Mouse (Mus musculus): Measurements from ENCODE around the gene App.

App gene

DNA sequence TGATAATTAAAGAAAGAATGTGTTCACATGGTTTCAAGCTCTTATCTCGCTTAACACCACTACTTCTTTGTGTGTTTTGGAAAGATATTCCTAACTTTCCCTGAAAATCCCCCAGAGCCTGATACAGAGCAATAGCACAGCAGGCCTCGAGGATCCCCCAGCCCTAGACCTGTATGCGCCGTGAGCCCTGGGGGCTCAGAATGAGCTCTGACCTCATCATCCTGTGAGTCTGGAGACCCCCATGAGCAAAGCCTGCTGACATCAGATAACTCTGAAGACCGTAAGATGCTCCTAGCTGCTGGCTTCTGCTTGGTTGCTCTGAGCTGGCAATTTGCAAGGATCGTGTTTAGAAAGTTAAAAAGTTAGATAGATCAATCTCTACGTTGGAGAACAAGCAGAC lies 155.7 kb downstream of the App start:
- no peak for DNase-seq

DNA sequence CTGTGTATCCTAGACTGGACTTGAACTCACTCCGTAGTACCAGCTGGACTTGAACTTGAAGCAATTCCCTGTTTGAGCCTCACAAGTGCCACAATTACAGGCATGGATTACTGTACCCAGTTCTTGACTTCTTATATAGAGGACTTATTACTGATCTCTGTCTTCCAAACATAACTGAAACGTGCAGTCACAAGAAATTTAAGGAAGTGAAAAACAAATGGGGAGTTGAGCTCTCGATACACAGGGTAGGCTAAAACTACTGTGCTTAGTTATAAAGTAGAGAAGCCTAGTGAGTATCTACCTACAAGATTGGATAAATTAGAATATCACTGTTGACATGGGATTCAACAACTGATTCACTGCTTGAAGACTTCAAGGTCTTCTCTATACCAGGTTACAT lies 160.9 kb downstream of the App start:
- no peak for DNase-seq

DNA sequence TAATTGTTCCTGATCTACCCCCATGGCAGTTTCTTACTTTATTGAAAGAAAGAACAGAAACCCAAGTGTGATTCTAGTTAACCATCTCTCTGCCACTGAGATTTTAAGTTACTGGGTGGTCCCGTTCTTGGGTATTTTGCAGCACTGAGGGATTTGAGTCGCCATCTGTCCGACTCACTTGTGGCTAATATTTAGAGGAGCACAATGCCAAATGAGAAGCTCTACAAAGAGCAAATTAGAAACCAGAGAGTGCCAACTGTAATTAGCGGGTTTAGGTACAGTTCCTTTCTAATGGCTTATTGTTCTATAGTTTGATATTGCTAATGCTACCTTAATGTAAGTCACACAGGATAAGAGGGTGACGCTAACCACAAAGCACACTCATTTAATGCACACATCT lies 161.4 kb downstream of the App start:
- no peak for DNase-seq

DNA sequence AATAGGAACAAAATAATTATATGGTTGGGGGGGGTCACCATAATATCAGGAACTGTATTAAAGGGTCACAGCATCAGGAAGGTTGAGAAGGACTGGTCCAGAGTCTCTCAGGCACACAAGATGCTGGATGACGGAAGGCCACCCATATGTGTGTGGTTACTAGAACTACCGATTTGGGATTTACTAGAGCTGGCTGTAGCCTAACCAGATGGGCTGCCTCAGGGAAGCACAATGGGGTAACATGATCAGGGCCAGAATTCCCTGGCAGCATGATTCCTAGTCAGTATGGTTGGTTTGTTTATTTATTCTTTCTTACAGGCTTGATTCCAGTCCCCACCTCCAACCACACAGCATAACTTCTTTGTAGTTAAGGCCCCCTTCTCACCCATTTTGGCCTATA lies 162.9 kb downstream of the App start:
- DNase-seq, result no peak

DNA sequence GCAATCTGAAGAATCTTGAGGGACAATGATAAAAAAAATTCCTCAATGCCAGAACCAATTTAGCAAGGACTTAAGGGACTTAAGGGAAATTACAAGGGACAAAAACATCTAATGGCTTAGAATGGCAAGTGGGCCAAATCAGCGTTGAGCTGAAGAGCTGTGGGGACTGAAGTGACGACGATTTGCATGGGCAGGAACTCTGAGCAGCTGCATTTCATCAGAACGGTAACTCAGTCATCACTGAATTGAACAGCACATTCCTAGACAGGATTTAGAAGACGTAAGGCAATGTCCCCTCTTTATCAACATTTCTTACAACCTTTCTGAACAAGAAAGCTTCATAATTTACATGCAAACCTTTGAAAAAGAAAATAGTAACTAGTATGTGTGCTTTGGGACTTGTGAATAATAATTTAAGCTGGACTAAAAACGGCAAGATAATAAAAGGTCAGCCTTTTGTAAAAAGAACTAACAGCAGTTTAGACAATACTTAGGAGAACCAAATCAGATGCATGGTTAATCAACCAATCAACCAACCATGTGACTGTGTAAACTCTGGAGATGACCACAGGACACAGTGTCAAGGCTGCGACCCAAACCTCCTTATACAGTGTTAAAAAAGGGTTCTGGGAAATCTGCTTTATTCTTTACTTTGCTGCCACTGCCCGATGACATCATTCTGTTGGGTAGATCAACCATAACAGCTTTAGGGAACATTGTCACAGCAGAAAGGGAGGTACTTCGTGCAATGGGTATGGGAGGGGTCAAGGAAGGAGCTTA lies 164.5 kb downstream of the App start:
- DNase-seq, result no peak

DNA sequence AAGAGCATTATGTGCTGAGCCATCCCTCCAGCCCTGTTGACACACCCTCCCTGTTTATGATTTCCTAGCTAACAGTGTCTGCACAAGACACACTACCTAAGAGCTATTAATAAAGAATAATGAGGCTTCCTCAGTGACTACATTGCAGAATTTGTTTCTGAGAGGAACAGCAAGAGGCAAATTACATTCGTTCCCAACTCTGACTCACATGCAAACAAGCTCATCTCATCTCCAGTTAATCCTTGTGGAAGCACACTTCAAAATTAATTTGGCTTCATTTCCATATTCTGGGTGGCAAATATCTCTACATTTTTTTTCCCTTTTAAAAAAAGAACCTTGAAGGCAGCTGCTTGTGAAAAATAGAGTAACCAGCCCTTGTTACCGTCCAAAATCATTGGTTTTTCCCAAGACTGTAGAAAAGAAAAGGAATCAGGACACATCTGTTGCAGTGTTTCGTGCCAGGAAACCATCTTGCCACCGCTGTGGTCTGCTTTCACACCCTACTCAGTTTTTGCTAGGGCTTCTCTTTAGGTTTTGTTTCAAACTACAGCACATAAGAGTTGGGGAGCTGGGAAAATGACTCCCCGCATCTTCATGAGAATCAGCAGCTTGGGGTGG lies 171.5 kb downstream of the App start:
- no peak for DNase-seq

DNA sequence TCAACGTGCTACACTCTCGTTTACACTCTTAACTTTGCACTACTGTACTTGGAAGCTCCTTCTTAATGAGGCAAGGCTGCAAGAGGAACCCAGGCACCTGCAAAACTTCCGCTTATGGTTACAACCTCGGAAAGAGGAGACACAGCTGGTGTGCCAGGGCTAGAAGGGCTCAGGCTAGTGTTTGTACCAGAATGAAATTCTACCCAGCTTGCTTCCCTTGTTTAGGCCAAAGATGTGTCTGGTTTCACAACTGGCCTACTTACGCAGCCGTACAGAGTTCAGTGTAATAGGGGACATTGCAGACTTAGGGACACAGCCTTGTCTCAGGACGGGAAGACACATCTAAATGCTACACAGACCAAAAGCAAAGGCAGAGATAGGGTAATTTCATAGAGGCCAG lies 173.3 kb downstream of the App start:
- no peak for DNase-seq

DNA sequence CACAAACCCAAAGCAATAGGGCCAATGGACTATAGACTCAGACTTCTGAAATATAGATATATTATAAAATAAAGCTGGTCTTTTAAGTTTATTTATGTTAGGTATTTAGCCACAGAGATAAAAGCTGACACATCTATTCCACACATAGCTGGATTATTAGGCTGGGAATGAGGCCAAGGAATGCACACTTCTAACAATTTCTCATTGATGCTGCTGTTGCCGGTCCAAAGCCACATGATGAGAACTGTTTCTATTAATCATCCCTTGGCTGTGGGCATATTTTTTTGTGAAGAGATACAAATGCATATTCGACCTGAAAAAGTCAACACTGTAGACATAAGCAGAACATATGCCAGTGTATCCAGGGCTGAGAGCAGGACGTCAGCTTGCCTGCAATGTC lies 176.0 kb downstream of the App start:
- no peak for DNase-seq

DNA sequence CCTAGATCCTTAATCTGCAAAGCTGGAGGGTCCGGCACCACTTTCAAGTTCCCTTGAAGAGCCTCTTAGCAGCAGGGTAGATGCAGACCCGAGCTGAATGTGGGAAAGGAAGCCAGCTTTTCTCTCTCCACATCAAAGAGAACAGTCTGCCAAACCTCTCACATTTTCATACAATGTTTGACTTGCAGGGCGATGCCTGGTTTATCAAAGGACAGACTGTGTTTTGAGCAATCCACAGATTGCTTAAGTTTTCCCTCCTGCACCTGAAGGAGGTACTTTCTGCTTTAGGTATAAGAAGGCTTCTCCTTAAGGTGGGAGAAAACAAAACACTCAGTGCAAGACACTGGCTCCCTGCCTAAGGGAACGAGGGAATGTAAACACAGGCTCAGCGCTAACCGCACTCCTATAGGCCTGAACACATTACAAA lies 178.1 kb downstream of the App start:
- no peak for DNase-seq

DNA sequence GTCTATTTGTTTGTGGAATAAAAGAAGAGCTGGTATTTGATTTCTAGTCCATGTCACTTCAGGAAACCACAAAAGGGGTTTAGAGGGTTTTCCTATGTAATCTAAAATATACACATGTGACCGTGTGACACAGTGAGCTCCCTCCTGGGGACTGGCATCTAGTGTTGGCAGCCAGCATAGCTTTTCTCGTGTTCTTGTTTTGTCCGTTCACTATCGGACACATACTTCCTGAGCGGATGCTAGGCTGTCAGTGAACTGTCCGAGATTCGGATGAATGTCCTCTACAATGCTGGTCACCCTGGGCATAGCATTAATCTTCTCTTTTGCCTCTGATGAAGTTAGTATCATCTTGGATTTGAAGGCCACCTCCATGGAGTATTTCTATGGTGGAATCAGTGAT lies 180.7 kb downstream of the App start:
- DNase-seq, result no peak

DNA sequence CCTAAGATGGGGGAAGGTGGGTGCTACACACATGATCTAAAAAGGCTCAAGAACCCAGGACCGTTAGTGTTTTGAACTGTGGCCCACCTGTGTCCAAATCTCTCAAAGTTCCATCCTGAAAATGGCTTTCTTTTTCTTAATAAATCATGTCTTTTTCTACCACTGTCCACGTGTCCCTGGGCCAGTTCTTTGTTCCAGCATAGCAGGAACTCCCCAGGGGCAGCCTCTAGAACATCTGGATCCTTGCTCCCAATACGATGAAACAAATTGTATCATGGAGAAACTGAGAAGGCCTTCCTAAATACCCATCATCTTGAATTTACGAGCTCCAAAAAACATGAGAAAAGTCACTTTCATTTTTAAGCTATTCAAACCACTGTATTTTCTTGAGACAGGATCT lies 182.6 kb downstream of the App start:
- DNase-seq, result no peak

DNA sequence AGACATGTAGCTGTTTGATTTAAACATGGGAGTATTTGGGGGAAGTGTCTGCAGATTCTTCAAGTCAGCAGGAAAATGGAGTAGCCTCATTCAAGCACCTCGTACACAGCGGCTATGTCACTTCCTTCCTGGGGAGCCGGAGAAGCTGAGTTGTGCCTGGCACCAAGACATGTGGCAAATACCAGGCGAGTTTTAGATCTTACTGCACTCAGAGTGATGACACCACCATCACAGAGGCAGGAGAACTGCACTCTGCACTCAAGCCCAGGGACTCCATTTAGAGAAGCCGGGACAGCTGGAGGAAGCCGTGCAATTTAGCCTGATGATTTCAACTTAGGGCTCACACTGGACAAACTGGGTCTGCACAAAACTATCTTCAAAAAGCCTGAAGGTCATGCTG lies 183.6 kb downstream of the App start:
- no peak for DNase-seq

DNA sequence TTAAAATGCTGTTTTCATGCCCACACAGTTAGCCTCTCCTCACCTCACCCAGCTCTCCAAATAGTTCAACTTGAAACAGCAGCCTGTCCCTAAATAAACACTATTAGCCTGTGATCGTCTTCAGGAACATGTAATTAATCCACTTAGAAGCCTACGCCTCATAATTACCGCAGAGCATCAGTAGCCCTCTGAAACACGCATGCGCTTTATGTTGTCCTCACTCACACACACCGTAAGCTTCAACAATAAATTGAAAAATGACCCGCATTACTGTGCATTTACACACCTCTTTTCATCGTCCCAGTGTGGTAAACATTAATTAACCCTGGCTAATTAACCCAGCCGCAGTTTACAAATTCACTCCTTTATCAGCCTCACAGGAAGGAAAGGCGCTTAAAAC lies 184.1 kb downstream of the App start:
- no peak for DNase-seq

DNA sequence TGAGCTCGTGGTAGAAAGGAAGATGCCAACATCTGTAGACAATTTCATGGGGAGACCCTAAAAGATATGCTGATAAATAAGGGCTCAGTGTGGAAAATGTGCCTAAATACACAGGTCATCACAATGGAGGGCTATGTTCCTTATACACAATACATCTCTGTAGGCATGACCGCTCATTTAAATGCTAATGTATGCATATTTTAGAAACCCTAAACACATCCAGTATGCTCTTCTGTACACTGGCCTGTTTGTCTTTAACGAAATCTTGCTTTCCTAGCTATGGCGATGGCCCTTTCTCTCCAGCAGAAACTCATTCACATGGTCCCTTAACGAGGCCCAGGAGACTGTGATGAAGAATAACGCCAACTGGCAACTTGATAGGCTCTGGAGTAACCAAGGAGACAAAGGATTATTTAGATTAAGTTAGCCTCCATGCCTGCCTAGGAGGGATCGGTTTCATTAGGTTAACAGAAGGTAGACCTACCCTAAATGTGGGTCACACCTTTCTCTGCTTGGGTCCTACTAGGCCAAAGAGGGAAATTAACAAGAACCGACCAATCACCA lies 185.8 kb downstream of the App start:
- DNase-seq, result no peak

DNA sequence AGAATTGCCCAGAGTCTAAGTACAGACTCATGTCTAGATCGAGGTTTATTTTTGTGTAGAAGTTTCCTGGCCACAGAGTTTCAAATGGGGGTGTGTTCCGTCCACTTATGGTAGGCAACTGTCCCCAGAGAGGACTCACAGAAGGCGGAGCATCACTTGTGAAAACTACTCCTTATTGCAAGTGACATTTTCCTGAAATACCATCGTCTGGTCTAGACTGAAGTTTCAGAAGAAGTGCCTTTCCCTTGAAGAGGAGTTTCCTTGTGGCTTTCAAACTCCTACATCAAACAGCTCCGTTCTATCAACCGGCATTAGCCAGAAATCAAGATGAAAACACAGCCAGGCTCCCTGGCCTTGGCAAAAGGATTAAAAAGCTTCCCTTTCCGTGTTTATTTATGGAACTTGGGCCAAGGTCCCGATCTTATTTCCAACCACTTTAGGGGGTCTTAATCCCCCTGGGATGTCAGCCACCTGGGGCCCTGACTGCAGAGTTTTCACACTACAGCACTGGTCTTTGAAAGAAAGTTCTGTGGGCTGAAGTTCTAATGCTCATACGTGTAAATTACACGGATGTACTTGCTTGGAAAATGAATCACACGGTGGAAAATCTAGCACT lies 187.4 kb downstream of the App start:
- no peak for DNase-seq

DNA sequence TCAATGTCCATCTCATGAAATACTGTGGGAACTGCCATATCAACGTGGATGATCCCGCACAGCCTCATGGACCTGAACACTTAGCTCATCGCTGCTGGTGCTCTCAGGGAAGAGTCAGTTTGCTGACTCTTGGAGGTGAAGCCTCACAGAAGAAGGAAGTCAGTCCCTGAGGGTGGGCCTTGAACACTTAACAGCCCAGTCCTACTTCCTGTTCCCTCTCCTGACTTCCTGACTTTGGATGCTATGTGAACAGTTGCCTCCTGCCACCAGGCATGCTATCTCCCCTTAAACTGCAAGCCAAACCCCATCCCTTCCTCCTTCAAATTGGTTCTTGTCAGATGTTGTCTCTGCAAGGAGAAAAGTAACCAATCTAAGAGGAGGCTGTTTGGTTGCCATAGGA lies 188.2 kb downstream of the App start:
- no peak for DNase-seq

DNA sequence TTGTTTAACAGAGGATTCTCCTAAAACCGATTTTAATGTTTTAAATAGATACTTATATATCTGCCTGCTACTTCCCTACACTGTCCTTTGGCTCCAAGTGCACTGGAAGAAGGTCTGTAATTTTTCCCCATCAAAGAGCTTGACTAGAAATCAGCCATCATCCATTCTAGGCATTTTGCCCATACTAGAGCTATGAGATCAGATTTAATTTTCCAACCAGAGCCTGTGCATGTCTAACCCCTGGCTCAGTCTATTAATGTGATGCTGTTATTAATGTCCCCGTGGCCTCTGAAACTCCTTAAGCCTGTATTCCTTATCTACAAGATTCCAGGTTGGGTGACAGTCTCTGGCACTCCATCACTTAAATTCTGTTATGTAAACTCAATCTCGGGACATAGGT lies 190.1 kb downstream of the App start:
- no peak for DNase-seq

DNA sequence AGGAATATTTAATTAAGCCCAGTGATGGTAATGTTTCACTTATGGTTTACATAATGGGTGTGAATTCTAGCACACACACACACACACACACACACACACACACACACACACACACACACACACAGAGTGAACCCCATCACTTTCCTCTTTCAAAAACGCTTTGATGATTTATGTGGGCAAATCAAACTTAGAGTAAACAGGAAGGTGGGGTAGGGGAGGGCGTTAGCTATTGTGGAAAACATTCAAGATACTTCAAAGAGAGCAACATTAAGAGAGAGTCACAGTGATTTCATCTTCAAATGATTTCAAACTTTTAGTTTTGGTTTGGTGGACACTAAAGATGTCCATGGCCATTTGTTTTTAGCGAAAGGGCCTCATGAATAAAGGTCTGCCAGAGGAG lies 191.0 kb downstream of the App start:
- no peak for DNase-seq

DNA sequence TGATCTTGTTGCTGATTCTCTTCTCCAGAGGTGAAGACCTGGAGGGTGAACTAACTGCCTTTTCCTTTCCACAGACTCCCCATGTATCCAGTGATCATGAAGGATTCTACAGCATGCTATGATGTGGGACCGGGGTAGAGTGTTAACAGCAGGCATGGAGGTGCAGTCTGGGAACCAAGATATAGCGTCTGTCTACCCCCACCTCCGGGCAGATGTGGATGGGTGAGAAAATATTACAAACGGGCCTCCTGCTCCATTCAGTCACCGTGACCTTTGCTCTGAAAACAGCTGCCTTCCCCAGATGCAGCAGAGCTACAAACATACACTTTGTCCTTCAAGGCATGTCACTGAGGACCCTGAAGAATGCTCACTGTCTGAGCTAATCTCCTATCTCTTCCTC lies 195.0 kb downstream of the App start:
- DNase-seq, result no peak

DNA sequence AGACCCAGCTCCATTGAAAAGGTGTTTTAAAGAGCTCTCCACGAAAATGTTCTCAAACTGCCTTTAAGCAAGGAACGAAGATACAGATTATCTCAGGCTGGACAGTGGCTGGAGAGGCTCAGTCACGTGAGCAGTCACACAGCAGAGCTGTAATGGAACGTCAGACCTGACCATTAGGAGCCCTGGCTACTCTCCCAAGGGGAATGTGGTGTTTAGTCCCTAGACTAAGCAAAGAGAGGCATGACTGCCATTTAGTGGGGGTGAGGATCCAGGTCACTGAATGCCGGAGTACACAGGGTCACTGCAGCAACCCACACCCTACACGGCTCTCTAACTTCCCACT lies 199.4 kb downstream of the App start:
- DNase-seq, result no peak

DNA sequence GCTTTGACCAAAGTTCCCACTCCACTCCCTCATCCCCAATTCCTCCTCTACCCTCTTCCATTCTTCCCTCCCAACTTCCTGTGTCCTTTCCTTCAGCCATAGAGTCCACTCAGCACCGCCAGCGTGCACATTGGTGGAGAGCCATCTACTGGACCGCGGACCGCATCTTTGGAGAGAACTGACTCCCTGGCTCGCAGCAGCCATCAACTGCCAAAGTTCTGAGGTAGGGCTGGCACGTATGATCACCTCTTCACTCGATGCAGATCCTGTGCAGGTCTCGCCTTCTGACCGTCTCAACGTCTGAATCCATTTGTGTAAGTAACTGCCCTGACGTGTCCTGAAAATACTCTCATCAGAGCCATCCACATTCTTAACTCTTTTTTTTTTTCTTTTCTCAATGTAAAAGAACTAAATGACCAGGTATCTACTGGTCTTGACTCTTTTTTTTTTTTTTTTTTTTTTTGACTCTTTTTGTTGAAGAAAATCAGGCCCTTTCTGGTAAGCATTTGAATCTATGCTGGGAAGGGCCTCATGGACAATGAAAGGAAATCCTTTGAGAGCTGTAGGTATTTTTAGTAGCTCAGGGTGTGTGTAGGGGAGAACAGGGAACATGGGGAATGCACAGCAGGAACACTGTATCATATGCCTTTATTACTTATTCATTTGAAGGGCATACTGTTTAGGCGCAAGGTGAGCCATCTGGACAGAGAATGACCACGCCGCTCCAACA lies 200.0 kb downstream of the App start:
- DNase-seq, result no peak

DNA sequence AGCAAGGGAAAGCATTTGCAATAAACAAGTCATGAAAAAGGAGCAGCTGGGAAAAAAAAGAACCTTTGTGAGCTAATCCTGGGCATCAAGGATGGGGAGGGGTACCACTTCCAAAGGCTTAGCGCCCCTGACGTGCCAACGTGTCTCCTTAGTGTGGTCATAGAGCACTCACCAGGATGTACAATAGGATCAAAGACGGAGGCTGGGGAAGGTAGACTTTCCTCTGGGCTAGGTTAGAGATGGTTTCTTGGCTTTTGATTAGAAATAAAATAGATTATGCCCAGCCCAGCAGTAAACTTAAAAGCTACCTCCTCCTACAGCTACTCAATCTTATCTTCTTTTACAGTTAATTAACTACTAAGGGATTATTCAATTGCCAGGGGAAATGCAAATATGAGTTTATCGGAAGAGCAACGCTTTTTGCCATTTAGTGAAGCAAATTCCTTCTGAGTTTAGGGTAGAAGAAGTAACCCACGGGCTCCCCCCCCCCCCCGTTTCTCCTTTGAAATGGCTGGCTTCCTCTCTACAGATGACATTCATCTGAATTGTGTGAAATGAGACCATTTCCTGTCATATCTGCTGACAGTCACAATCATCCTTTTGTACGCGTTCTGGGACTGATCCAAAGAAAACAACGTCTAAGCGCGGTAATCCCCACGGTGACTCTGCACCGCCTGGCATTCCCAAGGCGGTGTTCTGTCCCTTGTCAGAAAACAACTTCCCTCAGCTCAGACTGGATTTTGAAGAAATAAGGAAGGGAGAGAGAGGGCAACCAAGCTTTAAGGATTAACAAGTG lies 201.8 kb downstream of the App start:
- DNase-seq, result no peak

DNA sequence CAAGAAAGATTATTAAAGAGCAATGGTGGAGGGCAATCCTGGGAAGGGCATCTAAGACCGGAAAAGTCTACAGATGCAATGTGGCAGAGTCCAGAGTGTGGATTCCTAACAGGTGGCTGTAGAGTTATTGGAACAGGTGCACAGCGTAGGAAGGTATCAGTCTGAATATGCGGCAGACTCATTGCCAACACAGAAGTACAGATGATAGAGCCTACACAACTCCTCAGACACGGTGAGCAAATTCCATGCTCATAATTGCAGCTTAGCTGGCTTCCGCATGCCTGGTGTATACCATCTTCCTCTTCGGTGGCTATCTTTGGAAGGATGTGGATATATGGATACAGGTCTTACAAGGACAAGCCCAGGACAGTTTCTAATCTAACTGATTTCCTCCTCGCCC lies 204.5 kb downstream of the App start:
- no peak for DNase-seq

All from liver (tissue).